Mouse (Mus musculus) MEL (cell line): ENCODE measurements around the gene Pdrg1. TPM values are rescaled to one million over a fixed set of nuclear protein-coding genes. Genes with fewer than 3 reads are reported as not detected.

Experiments used
- DNase-seq: peaks from one replicate; pipeline ENCODE4 v3.0.0; 2011; ENCODE audit warnings: low read depth, low spot score
- H3K27ac ChIP-seq: 2 replicates; pipeline ENCODE4 v1.5.1; 2012; ENCODE audit warnings: low read depth, mild to moderate bottlenecking, control low read depth, low read length, moderate library complexity; ENCODE audit not compliant: control insufficient read depth
- H3K27me3 ChIP-seq, 2 experiments: fragments of 150-350 bp in 1 of 2; sonication (generic) in 1 of 2; 2 replicates each; pipeline ENCODE4 v1.6.1; 2012; ENCODE audit warnings: low read length in 2 of 2, mild to moderate bottlenecking in 2 of 2, improper control_type of control experiment in 1 of 2, moderate library complexity in 1 of 2; ENCODE audit not compliant: insufficient read depth in 2 of 2, control insufficient read depth in 1 of 2
- H3K36me3 ChIP-seq, 2 experiments: 2 replicates each; pipeline ENCODE4 v1.6.1; 2012 to 2014; ENCODE audit warnings: low read length in 2 of 2, improper control_type of control experiment in 1 of 2, inconsistent platforms in 1 of 2, mild to moderate bottlenecking in 1 of 2; ENCODE audit not compliant: insufficient read depth in 2 of 2, control insufficient read depth in 1 of 2
- H3K4me1 ChIP-seq, 2 experiments: fragments of 150-350 bp in 1 of 2; sonication (generic) in 1 of 2; 2 replicates each; pipeline ENCODE4 v1.6.1; 2012; ENCODE audit warnings: low read length in 2 of 2, improper control_type of control experiment in 1 of 2, mild to moderate bottlenecking in 1 of 2; ENCODE audit not compliant: insufficient read depth in 2 of 2, control insufficient read depth in 1 of 2
- H3K4me3 ChIP-seq, 2 experiments: fragments of 150-350 bp in 1 of 2; sonication (generic) in 1 of 2; 2 replicates each; pipeline ENCODE4 v1.5.1; 2012; ENCODE audit warnings: low read depth in 2 of 2, low read length in 2 of 2, mild to moderate bottlenecking in 2 of 2, moderate library complexity in 2 of 2, control low read depth in 1 of 2, improper control_type of control experiment in 1 of 2; ENCODE audit not compliant: control insufficient read depth in 1 of 2, insufficient read depth in 1 of 2
- H3K79me2 ChIP-seq: 2 replicates; pipeline ENCODE4 v1.6.1; 2012; ENCODE audit warnings: mild to moderate bottlenecking, low read length, moderate library complexity; ENCODE audit not compliant: control insufficient read depth, poor library complexity, insufficient read depth
- H3K9ac ChIP-seq: 2 replicates; pipeline ENCODE4 v1.6.1; 2012; ENCODE audit warnings: low read depth, mild to moderate bottlenecking, control low read depth, low read length, moderate library complexity; ENCODE audit not compliant: control insufficient read depth, poor library complexity, severe bottlenecking
- H3K9me3 ChIP-seq: fragments of 150-350 bp; sonication (generic); replicated peaks from 2 replicates; pipeline ENCODE4 v1.6.1; 2012; ENCODE audit warnings: mild to moderate bottlenecking, low read length, improper control_type of control experiment, moderate library complexity; ENCODE audit not compliant: insufficient read depth
- CHD2 ChIP-seq: IDR thresholded peaks from 2 replicates; pipeline ENCODE4 v1.6.1; 2011; ENCODE audit warnings: low read length, improper control_type of control experiment
- CTCF ChIP-seq, 3 experiments: IDR thresholded peaks in 2 of 3; conservative IDR thresholded peaks in 1 of 3; 2 replicates each; pipeline ENCODE4 v1.5.1; 2011 to 2012; ENCODE audit warnings: low read length in 3 of 3, low read depth in 2 of 3, mild to moderate bottlenecking in 2 of 3, improper control_type of control experiment in 1 of 3, inconsistent platforms in 1 of 3, mixed read lengths in 1 of 3, moderate library complexity in 1 of 3; ENCODE audit not compliant: control insufficient read depth in 1 of 3, insufficient read depth in 1 of 3, poor library complexity in 1 of 3, severe bottlenecking in 1 of 3
- E2F4 ChIP-seq: IDR thresholded peaks from 2 replicates; pipeline ENCODE4 v1.6.1; 2011; ENCODE audit warnings: low read depth, low read length, improper control_type of control experiment, borderline replicate concordance
- EP300 ChIP-seq, 2 experiments: IDR thresholded peaks; 2 replicates each; pipeline ENCODE4 v1.6.1; 2011; ENCODE audit warnings: improper control_type of control experiment in 2 of 2, low read length in 2 of 2, low read depth in 1 of 2, mild to moderate bottlenecking in 1 of 2
- ETS1 ChIP-seq: IDR thresholded peaks from 2 replicates; pipeline ENCODE4 v1.6.1; 2012; ENCODE audit warnings: low read depth, mild to moderate bottlenecking, inconsistent platforms, low read length, improper control_type of control experiment, moderate library complexity
- GATA1 ChIP-seq: IDR thresholded peaks from 2 replicates; pipeline ENCODE4 v1.6.1; 2011; ENCODE audit warnings: low read depth, low read length, improper control_type of control experiment
- HCFC1 ChIP-seq: IDR thresholded peaks from 2 replicates; pipeline ENCODE4 v1.6.1; 2012; ENCODE audit warnings: low read depth, mild to moderate bottlenecking, inconsistent platforms, low read length, improper control_type of control experiment, moderate library complexity
- MAX ChIP-seq: IDR thresholded peaks from 2 replicates; pipeline ENCODE4 v1.6.1; 2011; ENCODE audit warnings: low read length, improper control_type of control experiment
- MXI1 ChIP-seq: IDR thresholded peaks from 2 replicates; pipeline ENCODE4 v1.6.1; 2011; ENCODE audit warnings: mild to moderate bottlenecking, low read depth, low read length, improper control_type of control experiment
- MYC ChIP-seq: IDR thresholded peaks from 2 replicates; pipeline ENCODE4 v1.6.1; 2011; ENCODE audit warnings: low read depth, mild to moderate bottlenecking, low read length, improper control_type of control experiment, moderate library complexity
- SIN3A ChIP-seq: IDR thresholded peaks from 2 replicates; pipeline ENCODE4 v1.6.1; 2012; ENCODE audit warnings: low read length, improper control_type of control experiment, inconsistent platforms
- USF1 ChIP-seq: IDR thresholded peaks from 2 replicates; pipeline ENCODE4 v1.6.1; 2014; ENCODE audit warnings: low read depth, mild to moderate bottlenecking, inconsistent platforms, low read length, improper control_type of control experiment, moderate library complexity
- ZNF384 ChIP-seq: IDR thresholded peaks from 2 replicates; pipeline ENCODE4 v1.6.1; 2012; ENCODE audit warnings: low read depth, mild to moderate bottlenecking, inconsistent platforms, low read length, improper control_type of control experiment
- polyA plus RNA-seq, 2 experiments: library from polyadenylated mRNA; stranded (reverse) in 1 of 2; unstranded in 1 of 2; fragments of >175 nt in 1 of 2; fragments of >200 nt in 1 of 2; gene quantifications; 2 replicates each; pipeline versions ENCODE4 v1.2.1 to v1.2.4; 2012; ENCODE audit warnings: low replicate concordance in 2 of 2, low read depth in 1 of 2; ENCODE audit not compliant: insufficient read length in 2 of 2, insufficient read depth in 1 of 2, missing spikeins in 1 of 2
- total RNA-seq: library from RNA; depleted of rRNA; stranded (reverse); fragments of 300-350 nt; gene quantifications from 2 replicates; pipeline ENCODE4 v1.2.3, GENCODE M21; 2012; rRNA removed

Pdrg1 gene
- total and polyA plus RNA-seq, 3 experiments = 62.2 to 67.2 TPM; not detected in 1

DNA sequence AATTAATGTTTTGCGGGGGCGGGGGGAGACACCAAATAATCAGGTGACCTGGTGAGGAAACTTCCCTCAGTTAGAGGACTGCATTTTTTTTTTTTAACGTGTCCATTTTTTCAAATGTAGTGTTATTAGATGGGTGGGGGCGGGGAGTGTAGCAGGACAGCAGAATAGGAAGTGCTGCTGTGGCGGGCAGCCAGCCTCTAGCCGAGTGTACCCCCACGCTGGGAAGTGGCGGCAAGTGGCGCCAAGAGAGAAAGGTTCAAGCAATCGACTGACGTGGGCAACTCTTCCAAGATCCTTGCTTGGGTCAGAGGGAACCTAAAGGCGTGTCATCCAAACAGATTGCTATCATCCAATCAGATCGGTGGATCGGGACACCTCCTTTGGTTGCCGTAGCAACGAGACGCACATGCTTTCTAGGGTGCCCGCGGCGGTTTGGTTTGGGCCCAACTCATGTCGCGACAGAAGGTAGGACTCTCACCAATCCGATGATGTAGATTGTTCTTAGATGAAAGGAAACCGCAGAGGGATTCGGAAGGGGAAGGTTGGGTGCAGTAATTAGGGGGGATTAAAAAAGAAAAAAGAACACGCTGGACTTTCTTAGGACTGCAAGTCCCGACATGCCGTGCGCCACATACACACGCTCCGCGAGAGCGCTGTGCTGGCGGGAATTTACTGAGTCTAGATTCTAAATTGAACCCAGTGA, 53.0 kb downstream of the Pdrg1 start, which contains the start of gene Ttll9:
Ttll9 (plus strand) TSS at position 395 of the 703 bp plus-strand sequence.
- Histone ChIP-seq H3K27me3 (0 out of 4 replicates have a peak, but pooled peaks cover 0 to 2% of the 10 kb centered on the region in 2 experiments), H3K4me3 (peak within 1 kb of the TSS; percentile 31 to 42; a peak in 3 of 4 replicates), H3K4me1 (no peaks in the 10 kb centered on the region)

More for the DNA sequence above, 53.0 kb downstream of the Pdrg1 start, which contains the start of gene Ttll9:
- no peaks in the 10 kb centered on the region for H3K79me2 ChIP-seq
- H3K9ac ChIP-seq = peak within 1 kb of the TSS; percentile 34
- no peaks in the 10 kb centered on the region; a peak in 1 of 4 replicates for H3K36me3 ChIP-seq
- DNase-seq = peak; percentile 81
- H3K9me3 ChIP-seq = no peaks in the 10 kb centered on the region
- TF ChIP-seq SIN3A (peak; percentile 76), ZNF384 (peak; percentile 62), CTCF (IDR thresholded peaks at IDR 0.05 in 2 of 3, conservative IDR thresholded peaks at IDR 0.05 in 1 of 3; ENCODE audit: control insufficient read depth in 1 of 3, insufficient read depth in 1 of 3, low read depth in 2 of 3, low read length in 3 of 3, poor library complexity in 1 of 3, severe bottlenecking in 1 of 3) (no peak), CHD2 (peak; percentile 72), MYC (peak; percentile 44; the same call in 1 of the 2 replicates), GATA1 (peak; percentile 44), MAX (0 out of 2 replicates have a peak, but pooled peaks have one; percentile 16), MXI1 (peak; percentile 91), ETS1 (no peak), EP300 (IDR thresholded peaks at IDR 0.05; ENCODE audit: low read depth in 1 of 2, low read length in 2 of 2) (no peak), HCFC1 (peak; percentile 78), USF1 (0 out of 2 replicates have a peak, but pooled peaks have one; percentile 12), E2F4 (peak; percentile 86)
- no peak within 1 kb of the TSS for H3K27ac ChIP-seq

Other genes starting within 250 kb of the Pdrg1 start
- 4.8 and 6.5 TPM in 2 replicates for gene Bcl2l1, start 183.7 kb downstream of the Pdrg1 start, total RNA-seq
- 10 to 100 TPM in 1 of 2 experiments, not detected in 1; 23.9 TPM for gene Bcl2l1, start 183.7 kb downstream of the Pdrg1 start, polyA plus RNA-seq
- gene Tpx2, start 167.5 kb downstream of the Pdrg1 start, total RNA-seq = 59.3 and 68.3 TPM in 2 replicates
- gene Tpx2, start 167.5 kb downstream of the Pdrg1 start, polyA plus RNA-seq = 100 to 1,000 TPM in 1 of 2 experiments, not detected in 1; 131 TPM
- gene Mylk2, start 104.1 kb downstream of the Pdrg1 start, total RNA-seq = not detected in 2 replicates
- gene Mylk2, start 104.1 kb downstream of the Pdrg1 start, polyA plus RNA-seq = not detected
- not detected in 2 replicates for gene Foxs1, start 82.2 kb downstream of the Pdrg1 start, total RNA-seq
- not detected for gene Foxs1, start 82.2 kb downstream of the Pdrg1 start, polyA plus RNA-seq
- gene Dusp15, start 63.7 kb downstream of the Pdrg1 start, total RNA-seq = not detected in 2 replicates
- gene Dusp15, start 63.7 kb downstream of the Pdrg1 start, polyA plus RNA-seq = not detected
- 0.10 and 0.19 TPM in 2 replicates for gene Ttll9, start 52.9 kb downstream of the Pdrg1 start, total RNA-seq
- gene Ttll9, start 52.9 kb downstream of the Pdrg1 start, polyA plus RNA-seq = under 1 TPM in 1 of 2 experiments, not detected in 1; 0.07 TPM
- gene Xkr7, start 16.4 kb upstream of the Pdrg1 start, total RNA-seq = not detected in 2 replicates
- gene Xkr7, start 16.4 kb upstream of the Pdrg1 start, polyA plus RNA-seq = not detected
- not detected in 2 replicates for gene Ccm2l, start 50.5 kb upstream of the Pdrg1 start, total RNA-seq
- gene Ccm2l, start 50.5 kb upstream of the Pdrg1 start, polyA plus RNA-seq = not detected
- not detected in 2 replicates for gene Hck, start 93.0 kb upstream of the Pdrg1 start, total RNA-seq
- not detected for gene Hck, start 93.0 kb upstream of the Pdrg1 start, polyA plus RNA-seq
- gene Tm9sf4, start 145.9 kb upstream of the Pdrg1 start, total RNA-seq = 16.1 and 16.8 TPM in 2 replicates
- gene Tm9sf4, start 145.9 kb upstream of the Pdrg1 start, polyA plus RNA-seq = 100 to 1,000 TPM in 1 of 2 experiments, 10 to 100 TPM in 1; 29.8 to 269 TPM
- 4.0 and 4.3 TPM in 2 replicates for gene Tspyl3, start 210.0 kb upstream of the Pdrg1 start, total RNA-seq
- gene Tspyl3, start 210.0 kb upstream of the Pdrg1 start, polyA plus RNA-seq = 10 to 100 TPM in 1 of 2 experiments, 1 to 10 TPM in 1; 9.8 to 47.3 TPM
- 5.9 and 6.0 TPM in 2 replicates for gene Plagl2, start 226.0 kb upstream of the Pdrg1 start, total RNA-seq
- 10 to 100 TPM in 1 of 2 experiments, not detected in 1; 34.4 TPM for gene Plagl2, start 226.0 kb upstream of the Pdrg1 start, polyA plus RNA-seq
- gene Pofut1, start 226.1 kb upstream of the Pdrg1 start, total RNA-seq = 20.2 and 20.5 TPM in 2 replicates
- 10 to 100 TPM in 1 of 2 experiments, not detected in 1; 28.7 TPM for gene Pofut1, start 226.1 kb upstream of the Pdrg1 start, polyA plus RNA-seq